Mouse (Mus musculus) layer of hippocampus, postnatal 25 days (tissue): Measurements from ENCODE around the gene Ccdc93. TPM values are rescaled to one million over a fixed set of nuclear protein-coding genes. Genes with fewer than 3 reads are reported as not detected.

Experiments used
- DNase-seq, 2 experiments: peaks; one replicate each; pipeline ENCODE4 v3.0.0; 2022; ENCODE audit warnings: mixed read lengths in 2 of 2, low spot score in 1 of 2; ENCODE audit errors: extremely low spot score in 1 of 2
- total RNA-seq, 2 experiments: library from RNA; stranded (reverse); gene quantifications; 2 replicates each; pipeline ENCODE4 v1.2.3; 2021

Gene Ccdc93
- total RNA-seq, 2 experiments from 2014 or later: 25.3 to 29.1 TPM

GRCm38 (mm10) chr1:121444147-121444546, 13.3 kb downstream of the Ccdc93 start:
- no peak for DNase-seq

GRCm38 (mm10) chr1:121447216-121447615, 16.4 kb downstream of the Ccdc93 start:
- no peak for DNase-seq

GRCm38 (mm10) chr1:121448166-121448565, 17.3 kb downstream of the Ccdc93 start:
- DNase-seq: no peak

- DNase-seq: no peak
Measured at GRCm38 (mm10) chr1:121451009-121451408, 20.2 kb downstream of the Ccdc93 start.

GRCm38 (mm10) chr1:121452498-121452897, 21.6 kb downstream of the Ccdc93 start:
- DNase-seq: no peak

- no peak for DNase-seq
Measured at GRCm38 (mm10) chr1:121453053-121453452, 22.2 kb downstream of the Ccdc93 start.

GRCm38 (mm10) chr1:121454951-121455350, 24.1 kb downstream of the Ccdc93 start:
- no peak for DNase-seq

- DNase-seq: no peak
Measured at GRCm38 (mm10) chr1:121460077-121460476, 29.2 kb downstream of the Ccdc93 start.

GRCm38 (mm10) chr1:121461895-121462294, 31.0 kb downstream of the Ccdc93 start:
- no peak for DNase-seq

- DNase-seq: no peak
Measured at GRCm38 (mm10) chr1:121462643-121463042, 31.8 kb downstream of the Ccdc93 start.

- no peak for DNase-seq
Measured at GRCm38 (mm10) chr1:121463806-121464205, 33.0 kb downstream of the Ccdc93 start.

- DNase-seq: no peak
Measured at GRCm38 (mm10) chr1:121466276-121466675, 35.4 kb downstream of the Ccdc93 start.

GRCm38 (mm10) chr1:121468271-121468670, 37.4 kb downstream of the Ccdc93 start:
- no peak for DNase-seq

GRCm38 (mm10) chr1:121471503-121471902, 40.7 kb downstream of the Ccdc93 start:
- DNase-seq: no peak

- DNase-seq: no peak
Measured at GRCm38 (mm10) chr1:121477716-121478115, 46.9 kb downstream of the Ccdc93 start.

- DNase-seq: peak; percentile 33 to 58
Measured at GRCm38 (mm10) chr1:121478284-121478980, 47.6 kb downstream of the Ccdc93 start.

GRCm38 (mm10) chr1:121479403-121479802, 48.6 kb downstream of the Ccdc93 start:
- no peak for DNase-seq

- no peak for DNase-seq
Measured at GRCm38 (mm10) chr1:121483091-121483490, 52.2 kb downstream of the Ccdc93 start.

- no peak for DNase-seq
Measured at GRCm38 (mm10) chr1:121486803-121487202, 56.0 kb downstream of the Ccdc93 start.

GRCm38 (mm10) chr1:121490241-121490640, 59.4 kb downstream of the Ccdc93 start:
- DNase-seq: peak in 1 of 2 experiments; percentile 26

- DNase-seq: no peak
Measured at GRCm38 (mm10) chr1:121497093-121497492, 66.2 kb downstream of the Ccdc93 start.

GRCm38 (mm10) chr1:121508729-121509128, 77.9 kb downstream of the Ccdc93 start:
- DNase-seq: no peak
